Mouse (Mus musculus): Measurements from ENCODE around the gene Tubgcp6. TPM values are rescaled to one million over a fixed set of nuclear protein-coding genes. Genes with fewer than 3 reads are reported as not detected.

Gene Tubgcp6
- total RNA-seq, 2 experiments from 2014 or later, result 8.4 to 11.0 TPM

DNA sequence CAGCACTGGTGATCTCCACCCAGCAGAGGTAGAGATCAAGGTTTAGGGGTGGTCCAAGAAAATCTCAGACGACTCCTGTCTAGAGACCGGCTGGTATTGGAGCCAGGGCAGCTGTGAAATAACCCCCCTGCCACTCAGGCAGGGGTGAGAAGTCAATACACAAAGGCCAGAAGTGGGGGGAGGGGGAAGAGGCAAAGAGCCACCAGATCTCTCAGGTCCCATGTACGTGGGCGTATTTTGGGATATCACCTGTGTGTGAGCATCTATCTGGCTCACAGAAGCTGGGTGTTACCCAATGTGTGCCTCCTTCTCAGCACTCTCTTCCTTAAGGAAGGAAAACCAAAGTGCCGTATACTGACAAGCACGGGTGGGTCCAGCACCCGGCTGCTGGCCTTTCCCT, 59.9 kb downstream of the Tubgcp6 start:
- no peak for DNase-seq

- no peak for DNase-seq
Observed at GRCm38 (mm10) chr15:89062518-89062910, 60.4 kb downstream of the Tubgcp6 start.

DNA sequence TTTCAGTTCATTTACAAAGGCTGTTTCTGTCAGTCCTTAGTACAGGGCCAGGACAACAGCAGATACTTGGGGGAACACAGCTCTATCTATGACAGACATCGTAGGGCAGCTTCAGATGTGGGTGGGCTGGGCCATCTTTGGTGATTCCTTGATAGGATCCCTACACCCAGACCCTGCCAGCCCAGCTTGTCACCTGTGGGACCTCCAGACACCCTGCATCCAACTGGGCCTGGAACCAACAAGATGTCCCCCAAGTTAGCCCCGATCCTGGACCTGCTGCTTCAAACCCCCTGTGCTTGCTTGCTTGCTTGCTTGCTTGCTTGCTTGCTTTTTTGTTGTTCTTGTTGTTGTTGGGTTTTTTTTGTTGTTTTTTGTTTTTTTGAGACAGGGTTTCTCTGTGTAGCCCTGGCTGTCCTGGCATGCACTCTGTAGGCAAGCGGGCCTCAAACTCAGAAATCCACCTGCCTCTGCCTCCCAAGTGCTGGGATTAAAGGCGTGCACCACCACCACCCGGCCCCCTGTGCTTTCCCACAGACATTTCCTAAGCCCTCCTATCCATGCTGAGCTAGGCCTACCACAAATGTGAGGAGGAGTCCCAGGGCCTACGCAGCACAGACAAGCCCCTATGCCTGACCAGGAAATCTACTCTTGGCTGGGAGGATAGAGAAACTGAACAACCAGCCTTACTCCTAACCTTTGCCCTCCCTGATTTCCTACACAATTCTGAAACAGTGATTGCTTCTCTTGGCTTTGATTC, 61.0 kb downstream of the Tubgcp6 start:
- DNase-seq, result no peak

GRCm38 (mm10) chr15:89060811-89061460, 62.0 kb downstream of the Tubgcp6 start:
- no peak for DNase-seq

GRCm38 (mm10) chr15:89060032-89060681, 62.8 kb downstream of the Tubgcp6 start:
- no peak for DNase-seq

DNA sequence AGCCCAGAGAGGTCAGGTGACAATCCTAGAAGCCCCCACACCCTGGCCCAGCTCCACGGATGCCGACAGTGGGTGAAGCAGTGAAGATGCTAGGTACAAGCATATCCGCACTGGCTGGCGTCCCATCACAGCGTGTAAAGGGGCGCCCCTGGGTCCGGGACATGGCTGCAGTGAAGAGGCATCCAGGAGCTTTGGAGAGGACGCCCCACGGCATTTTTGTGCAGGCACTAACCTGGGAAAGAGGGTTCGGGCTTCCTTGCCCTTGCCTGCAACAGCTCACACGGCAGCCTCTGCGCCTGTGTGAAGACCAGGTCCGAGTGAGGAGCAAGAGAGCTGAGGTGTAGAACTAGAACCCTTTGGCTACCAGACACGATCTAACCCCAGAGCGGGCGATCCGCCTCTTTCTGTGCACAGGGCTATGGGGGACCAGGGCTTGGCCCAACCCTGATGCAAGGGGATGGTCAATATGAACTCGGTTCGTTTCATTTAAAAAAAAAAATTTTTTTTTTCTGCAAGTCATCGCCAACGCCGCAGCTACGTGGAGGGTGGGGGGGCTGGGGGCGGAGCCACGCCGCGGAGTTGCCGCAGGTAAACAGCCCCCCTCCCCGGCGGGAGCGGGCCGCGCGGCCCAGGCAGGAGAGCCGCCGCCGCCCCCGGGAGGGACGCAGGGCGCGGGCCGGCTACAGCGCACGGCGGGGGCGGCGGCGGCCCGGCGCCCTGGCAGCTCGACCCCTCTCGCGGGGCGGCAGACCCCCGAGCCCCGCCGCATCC, 63.6 kb downstream of the Tubgcp6 start, which contains the start of gene Panx2:
Gene Panx2 (plus strand): TSS at position 574 of the 771 bp plus-strand sequence.
- DNase-seq, result no peak

GRCm38 (mm10) chr15:89058736-89059135, 64.2 kb downstream of the Tubgcp6 start:
- DNase-seq, result no peak

DNA sequence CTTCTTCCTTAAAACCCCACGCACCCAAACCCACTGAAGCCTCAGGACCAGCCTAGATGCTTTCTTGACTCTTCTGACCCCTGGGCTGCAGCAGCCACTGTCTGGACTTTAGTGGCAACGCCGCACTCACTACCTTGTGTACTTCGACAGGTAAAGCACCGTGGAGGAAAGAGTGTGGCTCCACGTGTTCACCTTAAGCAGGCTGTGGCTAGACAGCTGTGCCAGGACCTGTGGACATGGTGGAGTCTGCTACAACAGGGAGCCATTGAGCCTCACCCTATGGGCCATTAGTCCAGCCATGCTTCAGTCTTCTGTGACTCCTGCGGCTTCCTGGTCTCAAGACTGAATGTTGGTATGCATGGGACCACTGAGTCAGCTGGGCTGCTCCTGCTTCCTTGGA, 68.2 kb downstream of the Tubgcp6 start:
- DNase-seq, result no peak

Small RNAs within 50 kb of the gene (microRNA-seq; reads per million reads assigned to microRNA genes)
- 0 reads per million in 2 experiments for gene Mir7118

Other genes with a start within 250 kb of the Tubgcp6 start
- not detected for gene Ttll8, start 168.7 kb downstream of the Tubgcp6 start, total RNA-seq (2021)
- gene Mlc1, start 144.1 kb downstream of the Tubgcp6 start, total RNA-seq (2021), result under 1 TPM; 0.07 to 0.20 TPM
- not detected for gene Mov10l1, start 140.2 kb downstream of the Tubgcp6 start, total RNA-seq (2021)
- under 1 TPM; 0.07 to 0.18 TPM for gene Panx2, start 63.4 kb downstream of the Tubgcp6 start, total RNA-seq (2021)
- gene Trabd, start 48.0 kb downstream of the Tubgcp6 start, total RNA-seq (2021), result 10 to 100 TPM; 24.9 to 28.1 TPM
- gene Selenoo, start 34.0 kb downstream of the Tubgcp6 start, total RNA-seq (2021), result 10 to 100 TPM in 1 of 2 experiments, 1 to 10 TPM in 1; 9.1 to 10.1 TPM
- 10 to 100 TPM in 1 of 2 experiments, 1 to 10 TPM in 1; 7.6 to 10.6 TPM for gene Hdac10, start 5.6 kb upstream of the Tubgcp6 start, total RNA-seq (2021)
- 10 to 100 TPM; 76.0 to 77.1 TPM for gene Mapk12, start 17.6 kb upstream of the Tubgcp6 start, total RNA-seq (2021)
- 1 to 10 TPM; 2.1 to 3.0 TPM for gene Mapk11, start 26.5 kb upstream of the Tubgcp6 start, total RNA-seq (2021)
- gene Plxnb2, start 57.7 kb upstream of the Tubgcp6 start, total RNA-seq (2021), result 10 to 100 TPM; 28.9 to 43.0 TPM
- 1 to 10 TPM; 4.5 to 7.0 TPM for gene Dennd6b, start 73.4 kb upstream of the Tubgcp6 start, total RNA-seq (2021)
- 10 to 100 TPM; 60.1 to 61.9 TPM for gene Ppp6r2, start 88.4 kb upstream of the Tubgcp6 start, total RNA-seq (2021)
- gene Sbf1, start 192.2 kb upstream of the Tubgcp6 start, total RNA-seq (2021), result 10 to 100 TPM; 50.1 to 70.5 TPM
- gene Adm2, start 199.6 kb upstream of the Tubgcp6 start, total RNA-seq (2021), result not detected
- not detected for gene Miox, start 211.3 kb upstream of the Tubgcp6 start, total RNA-seq (2021)
- gene Lmf2, start 232.5 kb upstream of the Tubgcp6 start, total RNA-seq (2021), result 10 to 100 TPM; 22.4 to 25.5 TPM
- gene Ncaph2, start 232.6 kb upstream of the Tubgcp6 start, total RNA-seq (2021), result 10 to 100 TPM; 50.5 to 55.8 TPM